Mouse (Mus musculus) midbrain, embryonic 15.5 days (tissue): ENCODE data around the gene Best2. TPM values are rescaled to one million over a fixed set of nuclear protein-coding genes. Genes with fewer than 3 reads are reported as not detected.

ENCODE experiments used
- ATAC-seq: fragments of 200-750 bp; cut with Nextera tagmentation; replicated peaks from 2 replicates; pipeline ENCODE4 v1.8.0; 2017; ENCODE audit warnings: moderate TSS enrichment
- H3K27ac ChIP-seq: fragments of 300-500 bp; sonication (generic); 2 replicates; pipeline ENCODE4 v1.5.1; 2015; ENCODE audit warnings: mild to moderate bottlenecking, inconsistent platforms
- H3K27me3 ChIP-seq: fragments of 300-500 bp; sonication (generic); replicated peaks from 2 replicates; pipeline ENCODE4 v1.6.1; 2015; ENCODE audit warnings: inconsistent platforms
- H3K36me3 ChIP-seq: fragments of 300-500 bp; sonication (generic); replicated peaks from 2 replicates; pipeline ENCODE4 v1.6.1; 2015; ENCODE audit warnings: inconsistent platforms
- H3K4me1 ChIP-seq: fragments of 300-500 bp; sonication (generic); 2 replicates; pipeline ENCODE4 v1.6.1; 2015; ENCODE audit warnings: inconsistent platforms
- H3K4me2 ChIP-seq: fragments of 300-500 bp; sonication (generic); 2 replicates; pipeline ENCODE4 v1.6.1; 2015; ENCODE audit warnings: inconsistent platforms, mild to moderate bottlenecking, moderate library complexity
- H3K4me3 ChIP-seq: fragments of 300-500 bp; sonication (generic); 2 replicates; pipeline ENCODE4 v1.5.1; 2015; ENCODE audit warnings: mild to moderate bottlenecking, inconsistent platforms
- H3K9ac ChIP-seq: fragments of 300-500 bp; sonication (generic); 2 replicates; pipeline ENCODE4 v1.6.1; 2015; ENCODE audit warnings: mild to moderate bottlenecking, inconsistent platforms
- H3K9me3 ChIP-seq: fragments of 300-500 bp; sonication (generic); 2 replicates; pipeline ENCODE4 v1.6.1; 2016; ENCODE audit warnings: inconsistent platforms
- WGBS: fragments of 180-500 bp; shearing (Covaris S2); methylation state at CpG from one replicate; pipeline ENCODE4 v1.1.7; 2015; ENCODE audit warnings: mixed read lengths; 5-methylcytosine and 5-hydroxymethylcytosine counted together
- polyA plus RNA-seq: library from polyadenylated mRNA; unstranded; fragments of >200 nt; fragmentation: Nextera tagmentation; extraction: Ambion mirVana; gene quantifications from 2 replicates; pipeline ENCODE4 v1.2.1, GENCODE M21; 2015

Best2 gene
- polyA plus RNA-seq = not detected in 2 replicates

DNA sequence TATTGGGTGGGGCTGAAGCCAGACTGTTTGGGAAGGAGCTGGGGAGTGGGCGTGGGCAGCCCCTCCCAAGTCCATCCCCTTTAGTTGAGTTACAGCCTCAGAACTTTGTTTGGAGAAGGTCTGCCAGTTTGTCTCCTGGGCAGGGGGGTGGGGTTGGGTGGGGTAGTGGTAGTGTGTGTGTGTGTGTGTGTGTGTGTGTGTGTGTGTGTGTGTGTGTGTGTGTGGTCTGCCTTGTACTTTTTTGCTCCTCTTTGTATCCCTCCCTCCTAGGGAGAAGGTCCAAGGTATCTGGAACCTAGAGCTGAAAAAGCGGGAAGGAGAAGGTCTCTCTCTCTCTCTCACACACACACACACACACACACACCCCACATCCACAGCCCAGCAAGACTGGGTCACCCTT is at the start of gene Best2:
Best2 (minus strand) TSS at position 101 of the 400 bp plus-strand sequence.
- peak within 1 kb of the TSS; percentile 62 for H3K4me2 ChIP-seq
- no peak for ATAC-seq
- peak within 1 kb of the TSS; percentile 35 for H3K4me3 ChIP-seq
- peaks cover 6% of the 10 kb centered on the region; the same call in 1 of the 2 replicates for H3K4me1 ChIP-seq
- no peak within 1 kb of the TSS for H3K27ac ChIP-seq
- peaks cover 25% of the 10 kb centered on the region for H3K27me3 ChIP-seq
- H3K9ac ChIP-seq = peak within 1 kb of the TSS; percentile 36; the same call in 1 of the 2 replicates
- peaks cover 22% of the 10 kb centered on the region for H3K36me3 ChIP-seq
- no peaks in the 10 kb centered on the region for H3K9me3 ChIP-seq
- WGBS = 55% methylated on average over 2 of the region's 2 CpGs

DNA sequence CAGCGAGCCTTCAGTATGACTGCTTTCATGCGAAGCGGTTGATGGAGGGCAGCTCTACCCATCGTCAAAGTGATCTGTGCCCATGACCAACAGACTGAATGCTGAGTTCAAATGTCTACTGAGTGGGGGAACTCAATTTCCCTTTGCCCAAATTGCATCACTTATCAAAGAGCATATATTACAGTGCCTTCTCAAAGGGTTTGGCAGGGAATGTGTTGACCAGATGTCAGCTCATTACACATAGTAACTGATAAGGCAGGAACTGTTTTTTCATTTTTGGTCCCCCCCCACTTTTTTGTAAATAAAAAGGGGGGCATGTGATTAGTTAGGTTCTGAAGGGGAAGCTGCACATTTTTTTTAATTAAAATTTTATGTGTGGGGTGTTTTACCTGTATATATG is 48.3 kb upstream of the Best2 start:
- no peak for ATAC-seq
- no peak overlapping the region for H3K27ac ChIP-seq
- 99% methylated on average over 4 of the region's 4 CpGs for WGBS
- H3K27me3 ChIP-seq = no peaks in the 10 kb centered on the region
- peaks cover 19% of the 10 kb centered on the region for H3K4me1 ChIP-seq
- no peaks in the 10 kb centered on the region for H3K9me3 ChIP-seq
- peaks cover 10% of the 10 kb centered on the region; the same call in 1 of the 2 replicates for H3K36me3 ChIP-seq
- no peak overlapping the region for H3K4me2 ChIP-seq
- H3K9ac ChIP-seq = no peak overlapping the region
- no peak overlapping the region for H3K4me3 ChIP-seq

DNA sequence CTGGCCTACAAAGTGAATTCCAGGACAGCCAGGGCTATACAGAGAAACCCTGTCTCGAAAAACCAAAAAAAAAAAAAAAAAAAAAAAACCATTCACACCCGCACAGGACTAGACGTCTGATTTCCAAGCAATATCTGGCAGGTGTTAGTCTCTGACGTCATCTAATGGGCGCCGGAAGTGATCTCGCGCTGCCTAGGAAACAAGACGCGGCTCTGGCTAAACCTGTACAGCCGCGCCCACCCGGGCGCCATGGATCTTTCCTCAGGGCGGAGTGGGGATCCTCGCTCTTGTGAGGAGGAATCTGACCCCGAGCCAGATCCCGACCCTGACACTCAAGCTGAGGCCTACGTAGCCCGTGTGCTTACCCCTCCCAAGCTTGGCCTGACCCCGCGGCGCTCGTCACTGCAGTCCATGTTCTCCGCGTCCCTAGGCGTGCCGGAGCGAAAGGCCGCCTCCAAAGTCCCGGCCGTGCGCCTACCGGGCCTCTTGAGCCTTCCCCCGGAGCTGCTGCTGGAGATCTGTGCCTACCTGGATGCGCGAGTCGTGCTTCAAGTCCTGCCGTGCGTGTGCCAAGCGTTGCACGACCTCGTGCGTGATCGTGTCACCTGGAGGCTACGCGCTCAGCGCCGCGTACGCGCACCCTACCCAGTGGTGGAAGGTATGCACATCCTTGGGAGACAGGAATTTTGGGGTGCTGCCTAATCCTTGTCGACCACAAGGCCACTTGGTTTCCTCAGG is 45.7 kb upstream of the Best2 start, which contains the start of gene Fbxw9:
Fbxw9 (plus strand) TSS at position 177 of the 738 bp plus-strand sequence.
- Histone ChIP-seq H3K36me3 (peaks cover 16% of the 10 kb centered on the region), H3K4me2 (peak within 1 kb of the TSS; percentile 83), H3K27ac (peak within 1 kb of the TSS; percentile 76), H3K4me3 (peak within 1 kb of the TSS; percentile 75), H3K27me3 (no peaks in the 10 kb centered on the region), H3K9ac (peak within 1 kb of the TSS; percentile 63), H3K9me3 (no peaks in the 10 kb centered on the region), H3K4me1 (peaks cover 19% of the 10 kb centered on the region)
- WGBS = under 1% methylated on average over 53 of the region's 53 CpGs
- peak; percentile 93 for ATAC-seq

DNA sequence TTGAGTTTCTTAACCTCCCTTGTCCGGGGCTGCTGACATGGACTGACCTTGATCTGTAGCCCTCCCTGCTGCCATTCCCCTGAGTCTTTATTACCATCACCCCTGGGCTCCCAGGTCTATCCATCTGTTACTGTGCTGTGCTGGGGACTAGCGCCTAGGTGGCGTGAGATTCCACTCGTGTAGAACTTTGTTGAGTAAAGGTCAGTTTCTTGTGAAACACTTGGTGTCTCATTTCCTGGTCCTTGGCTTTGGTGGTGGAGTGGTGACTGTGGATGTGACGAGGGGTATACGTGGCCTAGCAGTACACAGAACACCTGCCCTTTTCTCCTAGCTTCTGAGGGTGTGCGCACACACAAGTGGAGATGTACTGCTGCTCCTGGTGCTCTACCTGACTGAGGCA is 43.0 kb upstream of the Best2 start:
- H3K36me3 ChIP-seq = peaks cover 38% of the 10 kb centered on the region
- WGBS = 88% methylated on average over 7 of the region's 7 CpGs
- no peak overlapping the region for H3K9ac ChIP-seq
- no peaks in the 10 kb centered on the region for H3K9me3 ChIP-seq
- H3K27me3 ChIP-seq = no peaks in the 10 kb centered on the region
- H3K4me1 ChIP-seq = peaks cover 19% of the 10 kb centered on the region
- H3K27ac ChIP-seq = no peak overlapping the region
- ATAC-seq = no peak
- no peak overlapping the region for H3K4me2 ChIP-seq
- H3K4me3 ChIP-seq = no peak overlapping the region

DNA sequence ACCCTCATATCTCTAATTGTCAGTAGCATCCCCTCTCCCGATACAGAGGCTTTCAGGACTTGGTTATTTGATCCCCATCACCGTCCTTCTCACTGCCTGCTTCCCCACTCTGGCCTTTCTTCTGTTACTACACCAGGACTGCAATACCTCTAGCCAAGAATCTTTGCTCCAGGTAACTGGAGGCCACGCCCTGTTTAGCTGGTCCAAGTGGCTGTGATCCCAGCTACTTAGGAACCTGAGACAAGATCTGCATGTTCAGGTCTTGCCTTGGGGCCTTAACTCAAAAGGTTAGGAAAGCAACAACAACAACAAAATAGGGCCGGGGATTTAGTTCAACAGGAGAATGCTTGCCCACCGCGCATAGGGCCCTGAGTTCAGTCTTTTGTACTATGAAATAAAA is 29.3 kb upstream of the Best2 start:
- peaks cover 56% of the 10 kb centered on the region for H3K36me3 ChIP-seq
- H3K9ac ChIP-seq = no peak overlapping the region
- 95% methylated on average over 6 of the region's 6 CpGs for WGBS
- H3K27ac ChIP-seq = no peak overlapping the region
- peaks cover 7% of the 10 kb centered on the region for H3K4me1 ChIP-seq
- H3K4me2 ChIP-seq = no peak overlapping the region
- H3K27me3 ChIP-seq = no peaks in the 10 kb centered on the region
- H3K9me3 ChIP-seq = no peaks in the 10 kb centered on the region
- no peak overlapping the region for H3K4me3 ChIP-seq
- no peak for ATAC-seq

DNA sequence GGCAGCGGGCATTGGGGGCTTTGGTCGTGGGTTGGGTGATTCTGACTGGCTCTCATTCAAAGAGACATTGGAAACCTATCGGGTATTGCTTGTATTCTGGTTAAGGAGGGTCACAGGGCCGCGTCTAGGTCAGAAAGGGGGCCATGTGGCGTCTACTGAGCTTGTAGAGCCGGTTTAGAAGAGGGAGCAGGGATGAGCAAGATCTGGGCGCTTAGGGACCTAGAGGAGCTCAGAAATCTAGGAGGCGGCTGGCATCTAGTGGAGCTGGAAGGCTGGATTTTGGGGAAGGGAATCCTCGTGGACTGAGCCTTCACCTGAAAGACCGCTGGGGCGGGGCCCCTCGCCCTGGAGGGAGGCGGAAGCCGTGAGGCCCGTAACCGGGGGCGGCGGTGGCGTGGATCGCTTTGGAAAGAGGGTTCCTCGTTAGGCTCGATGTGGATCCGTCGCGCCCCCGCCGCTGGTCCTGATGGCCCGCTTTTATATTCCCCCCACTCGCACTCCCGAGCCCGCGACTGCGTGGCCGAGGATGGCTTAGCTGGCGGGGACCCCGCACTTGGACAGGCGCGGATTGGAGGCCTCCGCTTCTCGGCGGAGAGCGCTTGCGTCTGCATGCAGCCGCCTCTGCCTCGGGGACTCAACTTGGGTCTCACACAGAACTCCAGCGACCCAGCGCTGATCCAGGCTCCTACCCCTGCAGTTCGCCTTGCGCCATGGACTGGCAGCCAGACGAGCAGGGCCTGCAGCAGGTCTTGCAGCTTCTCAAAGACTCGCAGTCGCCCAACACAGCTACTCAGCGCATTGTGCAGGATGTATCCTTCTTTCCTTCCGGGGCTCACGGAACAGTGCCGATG is 23.6 kb upstream of the Best2 start:
- H3K27ac ChIP-seq = peak overlapping the region; percentile 97
- peak; percentile 8; the same call in 1 of the 2 replicates for ATAC-seq
- peak overlapping the region; percentile 95 for H3K4me2 ChIP-seq
- H3K36me3 ChIP-seq = peaks cover 12% of the 10 kb centered on the region
- under 1% methylated on average over 57 of the region's 57 CpGs for WGBS
- H3K9ac ChIP-seq = peak overlapping the region; percentile 90
- peaks cover 29% of the 10 kb centered on the region for H3K4me1 ChIP-seq
- peak overlapping the region; percentile 80 for H3K4me3 ChIP-seq
- no peaks in the 10 kb centered on the region for H3K27me3 ChIP-seq
- no peaks in the 10 kb centered on the region for H3K9me3 ChIP-seq

DNA sequence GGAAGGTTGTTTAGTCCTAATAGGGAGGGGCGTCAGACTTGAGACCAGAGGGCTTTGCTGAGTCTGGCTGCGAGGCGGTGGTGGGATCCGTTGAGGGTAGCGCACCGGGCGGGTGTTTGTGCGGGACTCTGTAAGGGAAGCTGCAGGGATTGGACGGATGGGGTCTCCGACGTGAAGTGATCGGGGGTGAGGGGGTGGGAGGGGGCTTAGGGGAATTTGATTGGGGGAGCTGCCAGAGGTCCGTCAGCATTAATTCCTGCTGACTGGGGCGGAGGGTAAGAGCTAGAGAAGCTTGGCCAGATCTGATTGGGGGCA is 23.0 kb upstream of the Best2 start:
- Histone ChIP-seq H3K4me1 (peaks cover 29% of the 10 kb centered on the region), H3K27me3 (no peaks in the 10 kb centered on the region), H3K4me2 (peak overlapping the region; percentile 95), H3K36me3 (peaks cover 17% of the 10 kb centered on the region; the same call in 1 of the 2 replicates), H3K27ac (peak overlapping the region; percentile 97), H3K4me3 (peak overlapping the region; percentile 80), H3K9ac (peak overlapping the region; percentile 90), H3K9me3 (no peaks in the 10 kb centered on the region)
- peak; percentile 55 for ATAC-seq
- 0% methylated on average over 14 of the region's 14 CpGs for WGBS

DNA sequence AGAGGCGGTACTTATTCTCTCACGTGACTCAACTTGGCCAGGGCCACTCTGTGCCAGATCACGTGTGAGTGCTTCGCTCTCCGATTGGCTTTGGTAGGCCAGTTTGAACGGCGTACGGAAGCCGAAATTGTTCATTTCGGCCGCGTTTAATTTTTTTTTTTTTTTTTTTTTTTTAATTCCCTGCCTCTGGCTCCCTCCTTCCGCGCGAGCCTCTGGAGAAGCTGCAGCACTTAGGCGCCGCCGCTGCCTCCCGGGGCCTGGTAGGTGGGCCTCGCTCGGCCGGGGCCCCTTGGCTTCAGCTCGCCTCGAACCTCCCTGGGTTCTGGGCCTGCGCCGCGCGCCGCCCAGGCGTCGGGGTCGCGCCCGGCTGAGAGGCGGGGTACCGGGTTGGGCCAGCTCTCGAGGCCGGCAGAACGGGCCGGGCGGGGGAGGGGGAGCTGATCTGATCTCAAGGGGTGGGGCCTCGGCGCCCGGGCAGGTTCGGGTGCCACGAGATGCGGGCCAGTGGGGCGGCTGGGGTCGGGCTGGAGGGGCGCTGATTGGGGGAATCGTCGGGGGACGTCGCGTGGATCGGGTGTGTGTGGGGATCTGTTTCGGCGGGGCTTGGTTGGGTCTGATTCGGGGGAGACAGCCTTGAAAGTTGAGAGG is 22.5 kb upstream of the Best2 start, which contains the start of gene Tnpo2:
Tnpo2 (plus strand) TSS at position 198 of the 648 bp plus-strand sequence.
- peak within 1 kb of the TSS; percentile 97 for H3K27ac ChIP-seq
- H3K36me3 ChIP-seq = peaks cover 22% of the 10 kb centered on the region; the same call in 1 of the 2 replicates
- H3K4me3 ChIP-seq = peak within 1 kb of the TSS; percentile 80
- peak; percentile 94 for ATAC-seq
- peak within 1 kb of the TSS; percentile 90 for H3K9ac ChIP-seq
- H3K27me3 ChIP-seq = no peaks in the 10 kb centered on the region
- H3K4me1 ChIP-seq = peaks cover 29% of the 10 kb centered on the region
- peak within 1 kb of the TSS; percentile 95 for H3K4me2 ChIP-seq
- H3K9me3 ChIP-seq = no peaks in the 10 kb centered on the region
- WGBS = under 1% methylated on average over 57 of the region's 59 CpGs

DNA sequence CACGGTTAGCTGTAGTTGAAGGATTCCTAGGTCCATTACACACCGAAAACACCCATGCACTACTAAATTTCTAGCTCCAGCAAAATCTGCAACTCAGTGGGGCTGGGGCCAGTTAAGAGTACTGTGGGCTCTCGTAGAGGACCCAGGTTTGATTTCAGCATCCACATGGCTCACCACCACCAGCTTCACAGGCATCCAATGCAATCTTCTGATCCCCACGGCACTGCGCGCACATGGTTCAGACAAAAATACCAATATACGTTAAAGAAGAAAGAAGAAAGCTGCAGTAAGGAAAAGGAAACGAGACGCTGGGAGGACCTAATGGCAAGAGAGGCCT is 22.0 kb upstream of the Best2 start:
- WGBS = 0% methylated on average over 9 of the region's 9 CpGs
- H3K4me3 ChIP-seq = peak overlapping the region; percentile 80
- peak overlapping the region; percentile 97 for H3K27ac ChIP-seq
- H3K9ac ChIP-seq = peak overlapping the region; percentile 58
- H3K4me2 ChIP-seq = peak overlapping the region; percentile 95
- no peaks in the 10 kb centered on the region for H3K27me3 ChIP-seq
- no peaks in the 10 kb centered on the region for H3K9me3 ChIP-seq
- peaks cover 29% of the 10 kb centered on the region for H3K4me1 ChIP-seq
- ATAC-seq = peak; percentile 59
- peaks cover 26% of the 10 kb centered on the region for H3K36me3 ChIP-seq

DNA sequence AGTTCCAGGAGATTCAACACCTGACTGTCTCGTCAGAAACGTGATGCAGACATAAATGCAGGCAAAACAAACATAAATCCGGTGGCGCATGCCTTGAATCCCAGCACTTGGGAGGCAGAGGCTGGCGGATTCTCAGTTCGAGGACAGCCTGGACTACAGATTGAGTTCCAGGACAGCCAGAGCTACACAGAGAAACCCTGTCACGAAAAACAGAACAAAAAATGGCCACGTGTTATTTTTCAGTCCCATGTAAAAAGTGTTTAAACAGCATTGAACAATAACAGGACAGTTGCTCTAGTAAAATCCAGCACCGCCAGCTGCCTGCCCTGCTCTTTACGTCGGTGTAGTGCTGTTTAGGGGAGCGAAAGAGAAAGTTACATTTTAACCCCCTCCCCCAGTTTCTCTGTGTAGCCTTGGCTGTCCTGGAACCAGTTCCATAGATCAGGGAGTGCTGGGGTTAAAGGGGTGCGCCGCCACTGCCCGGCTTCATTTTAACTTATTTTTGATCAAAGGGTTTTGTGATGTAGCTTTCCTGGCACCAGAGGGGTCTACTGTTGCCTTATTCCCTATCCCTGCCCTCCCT is 21.5 kb upstream of the Best2 start:
- H3K27ac ChIP-seq = peak overlapping the region; percentile 97
- H3K9me3 ChIP-seq = no peaks in the 10 kb centered on the region
- H3K4me3 ChIP-seq = peak overlapping the region; percentile 80
- WGBS = 2% methylated on average over 15 of the region's 15 CpGs
- peak overlapping the region; percentile 58 for H3K9ac ChIP-seq
- H3K4me1 ChIP-seq = peaks cover 29% of the 10 kb centered on the region
- H3K27me3 ChIP-seq = no peaks in the 10 kb centered on the region
- peaks cover 23% of the 10 kb centered on the region for H3K36me3 ChIP-seq
- ATAC-seq = peak; percentile 22
- H3K4me2 ChIP-seq = peak overlapping the region; percentile 95

DNA sequence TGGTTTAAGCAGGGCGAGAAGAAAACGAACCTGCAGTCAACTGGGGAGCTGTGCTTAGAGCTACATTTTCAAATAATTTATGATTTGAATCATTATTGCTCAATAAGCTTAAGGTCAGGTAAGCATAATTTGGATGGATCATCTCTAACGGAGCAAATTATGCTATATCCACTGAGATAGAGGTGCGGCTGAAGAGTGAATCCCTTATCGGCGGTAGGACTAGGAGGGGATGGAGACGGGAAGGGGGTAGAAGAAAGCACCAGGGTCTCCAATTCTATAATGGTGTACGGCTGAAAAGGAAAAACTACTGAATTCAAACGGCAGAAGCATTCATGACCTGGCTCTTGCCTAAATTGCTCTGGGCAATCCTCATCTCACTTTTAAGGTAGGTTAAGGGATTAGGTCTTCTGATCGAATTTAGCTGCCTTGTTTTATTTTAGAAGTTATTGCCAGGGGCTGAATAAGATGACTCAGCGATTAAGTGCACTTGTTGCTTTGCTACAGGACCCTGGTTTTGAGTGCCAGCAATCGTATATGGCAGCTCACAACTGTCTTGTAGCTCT is 20.9 kb upstream of the Best2 start:
- Histone ChIP-seq H3K27me3 (no peaks in the 10 kb centered on the region), H3K27ac (no peak overlapping the region), H3K36me3 (peaks cover 23% of the 10 kb centered on the region), H3K4me2 (peak overlapping the region; percentile 95), H3K4me1 (peaks cover 29% of the 10 kb centered on the region), H3K4me3 (peak overlapping the region; percentile 80), H3K9me3 (no peaks in the 10 kb centered on the region), H3K9ac (peak overlapping the region; percentile 58)
- WGBS = 6% methylated on average over 12 of the region's 12 CpGs
- no peak for ATAC-seq
